Mouse (Mus musculus): ENCODE data around the gene Rgs7bp.
A peak's percentile ranks its signal among the peaks of the same experiment; 100 is the strongest.

Gene Rgs7bp

DNA sequence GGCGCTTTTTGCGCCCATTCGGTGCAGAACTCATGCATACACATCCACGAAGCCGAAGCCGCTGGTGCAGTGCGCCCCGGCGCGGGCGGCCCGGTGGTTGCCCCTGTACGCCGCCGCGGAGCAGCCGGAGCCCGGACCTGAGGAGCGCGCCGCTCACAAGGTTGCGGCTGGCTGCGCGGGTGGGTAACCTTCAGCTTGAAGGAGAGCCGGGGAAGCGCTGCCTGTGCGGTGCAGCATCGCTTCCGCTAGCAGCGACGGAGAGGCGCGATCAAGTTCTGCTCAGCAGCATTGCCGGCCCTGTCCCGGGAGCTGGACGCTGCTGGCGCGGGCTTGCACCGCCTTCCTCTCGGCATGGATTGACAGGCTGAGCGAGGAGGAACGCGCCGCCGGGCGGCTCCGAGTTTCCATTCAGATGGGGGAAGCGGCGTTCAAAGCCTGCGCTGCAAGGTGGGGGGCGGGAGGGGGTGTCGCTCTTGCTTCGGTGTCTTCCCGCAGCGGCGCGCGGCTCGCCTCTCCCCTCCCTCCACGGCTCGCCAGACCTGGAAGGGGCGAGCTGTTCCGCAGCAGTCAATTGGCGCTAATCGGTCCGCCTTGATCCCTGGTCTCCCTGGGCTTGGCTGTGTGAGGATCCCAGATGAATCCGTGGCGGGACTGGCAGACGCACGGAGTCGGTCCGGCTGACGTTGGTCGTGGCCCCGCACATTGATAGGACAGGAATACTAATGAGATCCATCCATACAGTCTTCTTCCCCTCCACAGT, at the start of gene Rgs7bp:
Gene Rgs7bp, minus strand, starts transcription at position 750 of the 760 bp plus-strand sequence.
- DNase-seq (ENCODE audit: low read depth, low spot score): peak; percentile 77

DNA sequence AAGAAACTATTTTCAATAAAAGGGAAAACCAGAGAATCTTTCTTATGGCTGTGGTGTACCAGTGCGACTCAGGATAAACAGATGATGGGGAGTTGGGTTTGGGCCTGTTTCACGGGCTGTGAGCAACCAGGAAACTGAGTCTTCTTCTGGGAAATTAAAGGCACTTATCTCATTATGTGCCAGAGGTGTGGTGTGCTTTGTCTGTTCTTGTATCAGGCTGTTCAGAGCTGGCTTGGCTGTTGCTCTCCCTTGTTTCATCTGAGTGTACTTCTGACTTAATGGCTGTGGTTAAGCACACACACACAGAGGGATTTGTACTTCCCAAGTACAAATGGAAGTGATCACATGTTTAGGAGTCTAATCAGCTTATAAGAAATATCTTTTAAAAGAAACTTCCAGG, 49.7 kb upstream of the Rgs7bp start:
- DNase-seq (ENCODE audit: low read depth, low spot score): no peak

DNA sequence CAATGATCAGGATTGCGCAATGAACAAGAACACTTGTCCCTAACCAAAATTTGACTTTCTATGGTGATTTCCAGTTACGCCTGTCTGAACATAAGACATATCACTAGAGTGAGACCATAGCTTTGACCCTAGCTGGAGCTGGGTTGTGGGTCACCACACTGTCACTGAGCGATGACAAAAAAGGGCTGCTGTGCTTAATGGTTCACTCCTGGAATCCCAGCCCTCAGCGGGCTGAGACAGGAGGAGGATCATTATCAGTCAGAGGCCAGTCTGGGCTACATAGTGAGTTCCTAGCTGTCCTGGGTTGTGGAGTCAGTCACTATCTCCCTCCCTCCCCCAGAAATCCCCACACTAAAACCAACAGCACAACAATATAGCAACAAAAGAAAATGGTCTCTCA, 46.0 kb upstream of the Rgs7bp start:
- no peak for DNase-seq (ENCODE audit: low read depth, low spot score)

DNA sequence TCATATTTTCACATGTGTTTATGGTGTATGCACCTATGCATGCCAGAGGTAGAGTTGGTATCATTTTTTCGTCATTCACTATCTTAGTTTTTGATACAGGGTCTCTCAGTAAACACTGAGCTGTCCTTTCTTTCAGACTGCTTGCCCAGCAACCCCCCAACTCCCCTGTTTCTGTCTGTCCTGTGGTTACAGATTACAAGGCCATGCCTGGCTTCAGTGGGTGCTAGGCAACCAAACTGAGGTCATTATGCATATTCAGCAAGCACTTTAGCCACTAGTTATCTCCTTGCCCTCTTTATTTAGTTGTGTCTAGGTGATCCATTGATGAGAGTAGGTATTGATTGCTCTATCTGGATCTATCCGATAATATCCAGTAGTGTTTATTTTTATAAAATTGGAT, 41.6 kb upstream of the Rgs7bp start:
- peak; percentile 9 for DNase-seq (ENCODE audit: low read depth, low spot score)

DNA sequence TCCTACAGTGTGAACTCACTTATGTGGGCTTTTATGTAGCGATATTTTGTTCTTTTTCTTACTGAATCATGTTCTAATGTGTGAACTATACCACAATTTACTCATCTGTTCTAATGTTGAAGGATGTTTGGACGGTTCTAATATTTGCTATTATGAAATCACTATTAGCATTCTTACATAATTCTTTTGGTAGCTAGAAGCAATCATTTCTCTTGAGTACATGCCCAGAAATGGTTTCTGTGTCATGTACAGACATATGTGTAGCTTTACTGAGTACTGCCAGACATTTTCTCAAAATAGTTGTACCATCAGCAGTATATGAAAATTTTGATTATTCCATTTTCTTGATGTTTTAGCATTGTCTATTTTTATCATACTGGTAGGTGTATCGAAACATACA, 34.5 kb upstream of the Rgs7bp start:
- DNase-seq (ENCODE audit: low read depth, low spot score): no peak

DNA sequence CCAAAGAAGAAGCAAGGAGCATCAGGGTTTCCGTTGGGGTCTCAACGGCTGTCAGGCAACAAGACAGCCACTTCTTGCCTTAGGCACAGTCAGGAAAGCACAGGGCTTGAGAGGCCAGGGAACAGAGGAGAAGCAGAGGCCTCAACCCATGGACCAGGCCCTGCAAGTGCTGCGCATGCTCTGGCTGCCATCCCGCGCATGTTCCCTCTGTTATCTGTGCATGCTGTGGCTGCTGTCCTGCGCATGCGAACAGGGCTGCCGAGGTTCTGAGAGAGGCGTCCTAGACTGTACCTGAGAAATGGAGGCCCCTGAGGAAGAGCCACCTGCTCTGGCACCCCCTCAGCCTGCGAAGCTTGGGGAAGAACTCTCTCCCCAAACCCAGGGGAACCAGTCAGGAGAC, 27.1 kb upstream of the Rgs7bp start, which contains the start of gene 4933425L06Rik:
Gene 4933425L06Rik, plus strand, starts transcription at position 261 of the 400 bp plus-strand sequence.
- no peak for DNase-seq (ENCODE audit: low read depth, low spot score)

DNA sequence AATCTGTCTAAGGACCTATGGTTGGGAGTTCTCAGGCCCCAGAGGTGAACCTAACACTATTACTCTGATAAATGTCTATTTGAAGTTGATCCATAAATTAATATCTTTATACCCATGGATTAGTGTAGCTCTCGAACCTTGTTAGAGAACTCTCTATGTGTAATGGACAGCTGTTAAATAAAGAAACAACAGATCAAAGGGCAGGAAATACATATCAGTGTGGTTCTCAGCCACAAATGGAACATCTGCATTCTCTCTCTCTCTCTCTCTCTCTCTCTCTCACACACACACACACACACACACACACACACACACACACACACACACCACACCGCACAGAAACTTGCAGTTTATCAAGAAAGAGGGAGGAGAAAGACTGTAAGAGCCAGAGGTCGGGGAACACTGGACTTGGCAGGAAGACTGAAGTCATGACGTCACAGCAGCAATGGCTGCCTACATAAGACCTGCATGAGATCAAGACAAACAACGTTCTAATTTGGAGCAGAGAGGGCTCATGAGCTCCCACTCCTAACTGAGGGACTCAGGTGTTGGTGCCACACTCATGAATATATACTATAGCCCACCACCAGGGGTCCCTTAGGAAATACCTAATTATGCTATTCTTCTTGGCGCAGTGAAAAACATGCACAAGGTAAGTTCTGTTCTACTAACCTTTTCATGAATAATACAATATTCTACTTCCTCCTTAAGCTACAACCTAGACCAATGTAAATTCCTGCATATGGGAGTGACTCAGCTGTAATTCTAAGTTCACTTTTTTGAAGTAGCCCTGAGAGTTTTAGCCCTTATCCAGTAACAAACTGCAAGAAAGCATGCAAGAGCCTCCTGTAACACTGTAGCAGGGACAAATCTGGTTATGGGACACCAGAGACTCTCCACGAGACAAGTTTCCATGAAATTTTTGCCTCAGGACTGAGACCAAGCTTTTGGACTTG, 12.4 kb upstream of the Rgs7bp start:
- no peak for DNase-seq (ENCODE audit: low read depth, low spot score)

DNA sequence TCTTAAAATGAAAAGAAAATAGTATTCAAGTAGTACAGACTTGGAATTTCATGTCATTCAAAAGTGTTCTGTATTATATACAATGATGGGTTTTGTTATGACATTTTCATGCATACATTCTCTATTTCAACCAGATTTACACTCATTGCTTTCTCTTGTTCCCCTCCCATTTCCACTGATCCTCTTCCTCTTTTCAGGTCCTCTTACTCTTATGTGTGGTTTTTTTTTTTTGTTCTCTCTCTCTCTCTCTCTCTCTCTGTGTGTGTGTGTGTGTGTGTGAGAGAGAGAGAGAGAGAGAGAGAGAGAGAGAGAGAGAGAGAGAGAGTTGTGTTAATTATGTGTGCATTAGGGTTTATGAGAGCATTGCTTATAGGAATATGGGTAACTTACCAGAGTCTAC, 11.4 kb upstream of the Rgs7bp start:
- DNase-seq (ENCODE audit: low read depth, low spot score): no peak

DNA sequence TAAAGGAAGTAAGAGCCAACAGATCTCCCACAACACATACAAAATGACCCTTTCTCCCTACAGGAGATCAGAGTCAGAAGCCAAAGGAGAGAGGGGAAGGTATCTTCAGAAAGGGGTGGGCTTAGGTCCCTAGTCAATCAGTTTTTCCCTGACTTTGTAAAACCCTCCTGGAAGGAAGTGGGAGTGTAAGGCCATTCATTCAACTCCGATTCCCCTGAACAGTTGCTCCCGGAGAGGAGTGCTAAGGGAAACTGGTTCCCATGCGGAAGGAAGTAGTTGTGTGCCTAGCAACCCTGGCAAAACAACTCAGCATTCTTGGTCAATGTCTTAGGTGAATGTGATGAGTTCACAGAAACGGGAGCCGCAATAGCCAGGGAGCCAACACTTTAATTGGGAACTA, 644 bp upstream of the Rgs7bp start:
- DNase-seq (ENCODE audit: low read depth, low spot score): peak; percentile 50

DNA sequence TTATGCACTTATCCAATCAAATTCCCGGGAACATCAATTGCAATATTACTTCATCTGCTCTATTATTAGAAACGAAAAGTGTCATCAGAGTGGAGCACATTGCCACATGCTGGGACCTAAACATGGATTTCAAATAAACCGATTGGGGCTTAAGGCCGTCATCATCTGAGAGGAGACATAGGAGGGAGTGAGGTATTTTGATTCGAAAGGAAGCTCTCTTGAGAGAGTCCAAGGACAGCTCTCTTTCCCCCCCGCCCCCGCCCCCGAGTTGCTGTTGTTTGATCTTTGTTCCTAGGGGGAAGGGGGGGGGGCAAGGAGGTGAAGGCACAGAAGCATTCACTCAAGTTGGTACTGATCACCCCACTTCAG, 195 bp upstream of the Rgs7bp start:
- DNase-seq (ENCODE audit: low read depth, low spot score): no peak

DNA sequence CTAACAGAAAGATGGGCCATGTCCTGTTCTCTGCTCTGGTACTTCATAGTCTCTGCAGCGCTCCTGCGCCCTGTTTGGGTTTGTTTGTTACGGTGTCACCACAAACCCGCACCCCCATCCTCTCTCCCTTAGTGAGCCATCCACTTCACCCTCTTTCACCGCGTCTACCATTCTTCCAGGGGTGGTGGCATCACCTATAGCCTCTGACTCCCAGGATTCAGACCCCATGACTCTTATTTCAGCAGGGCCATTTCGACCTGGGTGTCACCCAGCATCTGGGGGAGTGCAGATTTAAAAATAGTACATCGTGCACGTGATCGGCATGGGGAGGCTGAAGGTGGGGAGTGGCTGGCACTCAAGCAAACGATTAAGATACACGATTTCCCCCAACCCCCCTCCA, 1.1 kb downstream of the Rgs7bp start:
- no peak for DNase-seq (ENCODE audit: low read depth, low spot score)

DNA sequence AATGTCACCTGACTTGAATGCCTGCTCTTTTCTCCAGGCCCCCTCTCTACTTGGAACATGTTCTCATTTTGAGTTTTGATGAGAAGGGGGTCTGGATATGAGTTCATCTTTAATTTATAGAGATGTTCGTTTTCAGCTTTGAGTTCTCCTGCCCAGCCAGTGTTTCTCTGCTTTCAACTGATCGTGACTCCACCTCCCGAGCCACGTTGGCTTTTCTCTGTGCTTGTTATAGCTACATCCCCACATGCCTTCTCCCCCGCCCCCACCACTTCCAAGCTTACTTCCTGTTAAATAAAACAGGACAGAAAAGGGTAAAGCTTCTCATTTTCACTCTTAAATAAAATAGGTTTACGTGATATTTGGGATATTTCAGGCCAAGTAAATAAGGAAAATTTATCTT, 3.3 kb downstream of the Rgs7bp start:
- DNase-seq (ENCODE audit: low read depth, low spot score): no peak

DNA sequence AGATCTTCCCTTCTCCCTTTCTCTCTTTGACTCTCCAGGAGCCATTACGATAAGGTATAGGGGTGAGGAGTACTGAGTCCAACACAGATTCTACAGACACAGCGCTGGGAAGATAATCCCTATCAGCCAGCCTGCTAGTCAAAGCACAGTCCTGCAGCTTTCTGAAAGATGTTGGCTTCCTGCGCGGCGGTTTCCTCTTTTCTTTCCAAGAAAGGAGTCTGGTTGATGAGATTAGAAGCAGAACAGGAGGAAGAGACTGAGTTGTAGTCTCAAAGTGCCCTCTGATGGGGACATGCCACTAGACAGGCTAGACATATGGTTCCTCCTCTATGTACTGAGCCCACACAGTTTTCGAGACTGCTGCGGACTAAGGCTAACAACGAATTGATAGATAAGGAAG, 6.1 kb downstream of the Rgs7bp start:
- no peak for DNase-seq (ENCODE audit: low read depth, low spot score)

DNA sequence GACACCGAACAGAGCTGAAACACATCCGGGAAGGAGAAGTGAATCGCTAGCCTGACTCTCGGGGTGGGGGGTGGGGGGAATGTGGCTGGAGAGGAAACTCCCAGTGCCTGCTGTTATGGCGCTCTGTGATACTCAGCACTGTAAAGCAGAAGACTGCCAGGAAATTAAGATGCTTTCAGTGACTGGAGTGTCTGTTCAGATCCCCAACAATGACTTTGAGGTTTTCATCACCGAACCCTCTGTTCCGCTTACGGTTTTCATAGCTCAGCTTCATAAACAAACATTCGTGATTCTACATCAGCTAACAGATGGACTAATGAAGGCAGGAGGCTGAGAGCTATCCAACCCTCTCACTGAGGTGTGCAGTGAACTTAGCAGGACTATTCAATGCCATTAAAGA, 7.4 kb downstream of the Rgs7bp start:
- no peak for DNase-seq (ENCODE audit: low read depth, low spot score)

DNA sequence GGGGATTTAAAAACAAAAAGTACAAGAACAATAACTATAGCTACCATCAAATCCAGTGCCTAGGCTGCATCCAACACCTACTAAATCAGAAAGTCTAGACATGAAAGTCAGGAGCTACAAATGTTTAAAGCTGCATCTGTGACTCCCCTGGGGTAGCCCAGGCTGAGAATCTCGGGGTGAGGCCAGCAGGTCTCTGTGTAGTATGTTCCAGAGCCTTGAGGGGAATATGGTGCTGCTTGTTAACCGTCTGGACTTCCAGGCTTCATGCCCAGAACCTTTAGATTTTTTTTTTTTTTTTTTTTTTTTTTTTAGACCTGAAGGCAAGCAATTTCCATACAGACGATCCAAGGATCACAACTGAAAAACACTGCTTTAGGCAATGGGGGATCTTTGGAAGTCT, 10.8 kb downstream of the Rgs7bp start:
- no peak for DNase-seq (ENCODE audit: low read depth, low spot score)

DNA sequence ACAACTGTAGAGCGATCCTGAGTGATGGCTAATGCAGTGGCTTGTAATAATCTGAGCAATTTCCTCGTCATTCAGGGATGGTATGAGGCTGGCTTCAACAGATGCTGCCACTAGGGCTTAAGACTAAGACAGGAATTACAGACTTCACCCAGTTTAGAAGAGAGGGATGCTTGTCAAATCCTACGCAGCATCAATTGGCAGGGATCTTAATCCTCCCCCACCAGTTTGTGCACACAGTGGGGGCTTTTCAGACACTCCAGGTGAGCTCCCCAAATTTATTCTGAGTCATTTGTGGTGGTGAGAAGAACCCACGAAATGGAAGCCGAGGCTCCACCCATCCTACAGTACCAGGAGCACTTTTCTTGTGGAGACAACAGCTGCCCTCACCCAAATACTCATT, 16.4 kb downstream of the Rgs7bp start:
- no peak for DNase-seq (ENCODE audit: low read depth, low spot score)

DNA sequence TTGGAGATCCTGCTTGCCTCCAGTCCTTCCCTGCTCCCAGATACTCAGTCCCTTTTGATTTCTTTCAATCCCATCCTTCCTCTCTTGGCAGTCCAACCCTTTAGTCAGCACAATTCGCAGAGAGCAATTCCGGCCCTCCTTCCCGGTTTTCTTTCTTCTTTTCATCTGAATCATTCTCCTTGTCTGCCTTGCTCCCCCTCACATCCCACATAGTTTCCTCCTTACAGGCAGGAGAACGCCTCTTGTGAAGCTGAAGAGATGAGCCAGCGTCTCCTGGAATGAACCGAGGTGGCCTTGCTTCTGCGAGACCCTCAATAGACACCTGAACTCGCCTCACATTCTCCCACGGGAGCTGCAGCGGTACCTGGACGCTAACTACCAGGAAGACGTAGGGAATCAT, 16.9 kb downstream of the Rgs7bp start:
- DNase-seq (ENCODE audit: low read depth, low spot score): no peak

DNA sequence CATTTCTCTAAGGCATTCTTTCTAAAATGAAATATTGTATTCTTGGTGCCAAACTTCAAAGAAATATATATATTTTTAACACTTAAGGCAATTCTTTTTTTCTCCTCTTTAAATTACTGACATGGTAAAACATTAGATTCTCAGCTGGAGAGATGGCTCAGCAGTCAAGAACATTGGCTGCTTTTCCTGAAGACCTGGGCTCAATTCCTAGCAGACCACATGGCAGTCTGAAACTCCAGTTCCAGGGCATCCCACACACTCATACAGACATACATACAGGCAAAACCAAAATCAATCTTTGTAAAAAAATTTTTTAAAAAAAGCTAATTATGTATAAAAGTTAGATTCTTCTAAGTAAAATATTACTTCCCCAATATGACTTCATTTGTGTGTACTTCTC, 22.8 kb downstream of the Rgs7bp start:
- no peak for DNase-seq (ENCODE audit: low read depth, low spot score)

DNA sequence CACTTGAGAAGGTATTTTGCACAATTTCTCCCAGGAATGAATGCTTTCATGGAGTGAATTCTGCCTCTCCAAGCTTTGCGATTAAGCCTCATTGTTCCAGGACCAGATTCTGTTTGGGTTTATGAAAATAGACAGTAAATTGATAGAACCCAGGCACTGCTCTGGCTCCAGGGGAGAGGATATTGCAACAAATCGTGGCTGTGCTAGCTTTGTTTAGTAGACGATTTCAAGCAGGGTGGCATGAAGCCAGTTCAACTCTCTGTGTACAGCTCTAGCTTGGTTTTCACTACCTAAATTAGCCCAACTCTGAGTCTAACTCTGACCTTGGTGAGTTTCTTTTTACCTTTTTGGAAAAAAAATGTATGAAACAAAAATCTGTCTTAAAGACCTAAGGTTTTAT, 26.5 kb downstream of the Rgs7bp start:
- DNase-seq (ENCODE audit: low read depth, low spot score): no peak

DNA sequence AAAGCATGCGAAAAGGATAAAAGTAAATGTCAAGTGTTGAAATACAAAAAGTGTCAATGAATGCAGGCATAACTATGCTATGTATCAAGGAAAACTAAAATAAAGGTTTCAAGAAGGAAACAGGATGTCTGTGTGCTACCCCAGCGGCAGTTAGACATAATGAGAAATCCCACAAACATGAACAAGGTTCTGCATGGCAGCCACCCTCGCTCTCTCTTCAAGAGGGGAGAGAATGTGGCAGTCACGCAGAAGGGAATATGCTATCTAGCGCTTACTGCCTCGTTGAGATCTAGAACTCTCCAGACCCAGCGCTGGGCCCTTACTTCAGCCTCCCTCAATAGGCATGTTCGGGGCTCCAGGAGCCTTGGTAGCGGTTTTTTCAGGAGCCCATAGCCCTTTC, 38.2 kb downstream of the Rgs7bp start:
- no peak for DNase-seq (ENCODE audit: low read depth, low spot score)

DNA sequence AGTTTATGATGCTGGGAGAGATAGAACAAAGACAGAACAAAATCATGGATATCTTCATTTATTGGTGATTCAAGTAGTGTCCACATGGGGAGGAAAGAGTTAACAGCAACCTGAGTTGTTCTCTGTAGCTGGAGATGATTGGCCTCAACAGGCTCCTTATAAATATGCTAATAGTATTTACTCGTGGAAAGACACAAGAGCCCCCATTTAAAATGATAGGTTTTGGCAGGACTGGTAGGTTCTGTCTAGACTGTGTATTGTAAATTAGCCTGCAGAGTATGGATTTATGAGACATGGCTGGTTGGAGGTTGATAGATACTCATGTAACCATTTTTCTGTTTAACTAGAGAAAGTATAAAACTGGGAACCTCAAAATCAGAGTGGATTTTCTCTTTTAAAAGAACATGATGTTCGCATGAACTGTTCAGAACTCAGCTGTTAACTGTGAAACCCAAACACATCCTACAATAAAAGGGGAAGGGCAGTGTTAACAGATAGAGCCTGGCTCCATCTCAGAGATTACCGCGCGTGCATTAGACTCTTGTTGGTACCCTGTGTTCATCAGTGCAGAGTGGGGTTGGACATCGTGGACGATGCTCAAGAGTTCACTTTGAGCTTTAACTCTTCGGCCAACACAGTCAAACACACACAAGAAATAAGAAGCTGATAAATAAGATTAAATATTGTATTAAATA, 38.9 kb downstream of the Rgs7bp start:
- DNase-seq (ENCODE audit: low read depth, low spot score): no peak

DNA sequence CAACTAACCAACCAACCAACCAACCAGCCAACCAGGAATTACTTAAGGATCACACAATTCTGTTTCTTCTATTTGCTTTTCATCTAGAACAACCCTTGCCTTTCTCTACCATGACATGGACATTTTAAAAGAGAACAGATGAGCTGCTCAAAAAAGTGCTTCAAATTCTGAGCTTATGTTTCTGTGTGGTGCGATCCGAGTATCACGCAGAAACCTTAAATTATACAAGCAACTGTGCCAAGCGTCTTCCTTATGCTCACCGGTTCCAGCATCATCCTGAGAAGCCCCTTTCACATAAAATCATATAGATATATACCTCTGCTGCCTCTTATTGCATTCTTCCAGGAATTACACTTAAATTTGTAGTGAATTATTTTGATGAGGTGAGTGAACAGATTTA, 43.4 kb downstream of the Rgs7bp start:
- no peak for DNase-seq (ENCODE audit: low read depth, low spot score)

Measured in mesoderm, embryonic 11.5 days (tissue).